Mouse (Mus musculus): ENCODE results near the gene Chn2.

Chn2 gene

DNA sequence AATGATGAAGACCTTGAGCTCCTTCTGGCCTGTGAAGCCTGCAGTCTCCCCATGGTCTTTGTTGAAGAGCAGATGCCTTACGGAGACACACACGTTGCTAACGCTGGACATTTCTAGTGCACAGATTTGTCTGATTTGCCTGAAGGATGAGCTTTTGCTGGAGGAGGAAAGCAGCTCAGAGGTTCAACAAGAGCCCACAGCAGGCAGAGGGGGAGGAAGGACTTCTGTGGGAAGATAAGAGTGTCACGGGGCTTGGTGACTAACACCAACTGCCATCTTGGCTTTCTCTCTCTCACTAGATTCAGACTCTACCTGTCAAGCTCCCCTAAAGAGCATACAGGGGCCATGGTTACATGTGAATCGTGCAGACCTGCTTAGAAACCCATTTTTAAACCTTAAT is 37.3 kb downstream of the Chn2 start:
- DNase-seq (ENCODE audit: low read depth) = no peak

DNA sequence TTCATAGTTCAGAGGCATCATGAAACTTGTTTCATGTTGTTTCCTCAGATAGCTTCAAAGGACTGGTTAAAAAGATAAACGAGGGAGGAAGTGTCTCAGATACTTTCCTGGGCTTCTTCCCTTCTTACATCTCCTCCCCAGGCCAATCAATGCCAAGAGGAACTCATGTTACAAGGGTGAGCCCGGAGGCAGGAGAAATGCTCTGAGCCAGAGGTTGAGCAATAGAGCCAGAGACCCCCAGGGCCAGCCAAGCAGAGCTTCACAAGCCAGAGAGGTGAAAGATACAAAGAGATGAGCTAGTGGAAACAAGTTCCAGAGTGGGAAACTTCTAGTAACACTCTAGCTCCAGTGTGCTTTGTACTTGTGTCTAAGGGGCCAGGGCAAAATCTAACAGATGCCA is 38.9 kb downstream of the Chn2 start:
- no peak for DNase-seq (ENCODE audit: low read depth)

DNA sequence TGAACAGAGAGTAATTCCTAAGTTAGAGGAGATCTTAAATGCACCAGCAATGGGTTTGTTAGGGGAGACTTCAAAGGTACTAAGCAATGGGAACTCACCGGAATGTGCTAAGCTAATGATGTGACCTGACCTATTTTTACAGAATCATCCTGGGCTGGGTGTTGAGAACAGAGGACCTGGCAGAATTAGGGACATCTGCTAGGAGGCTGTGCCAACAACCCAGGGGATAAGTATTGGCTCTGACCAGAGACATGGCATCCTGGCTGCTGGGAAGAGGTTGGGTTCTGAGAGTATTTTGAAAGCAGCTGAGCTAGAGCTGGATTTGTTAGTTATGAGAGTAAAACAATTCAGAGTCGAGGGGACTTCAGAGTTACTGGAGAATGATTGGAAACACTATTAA is 40.5 kb downstream of the Chn2 start:
- no peak for DNase-seq (ENCODE audit: low read depth)

DNA sequence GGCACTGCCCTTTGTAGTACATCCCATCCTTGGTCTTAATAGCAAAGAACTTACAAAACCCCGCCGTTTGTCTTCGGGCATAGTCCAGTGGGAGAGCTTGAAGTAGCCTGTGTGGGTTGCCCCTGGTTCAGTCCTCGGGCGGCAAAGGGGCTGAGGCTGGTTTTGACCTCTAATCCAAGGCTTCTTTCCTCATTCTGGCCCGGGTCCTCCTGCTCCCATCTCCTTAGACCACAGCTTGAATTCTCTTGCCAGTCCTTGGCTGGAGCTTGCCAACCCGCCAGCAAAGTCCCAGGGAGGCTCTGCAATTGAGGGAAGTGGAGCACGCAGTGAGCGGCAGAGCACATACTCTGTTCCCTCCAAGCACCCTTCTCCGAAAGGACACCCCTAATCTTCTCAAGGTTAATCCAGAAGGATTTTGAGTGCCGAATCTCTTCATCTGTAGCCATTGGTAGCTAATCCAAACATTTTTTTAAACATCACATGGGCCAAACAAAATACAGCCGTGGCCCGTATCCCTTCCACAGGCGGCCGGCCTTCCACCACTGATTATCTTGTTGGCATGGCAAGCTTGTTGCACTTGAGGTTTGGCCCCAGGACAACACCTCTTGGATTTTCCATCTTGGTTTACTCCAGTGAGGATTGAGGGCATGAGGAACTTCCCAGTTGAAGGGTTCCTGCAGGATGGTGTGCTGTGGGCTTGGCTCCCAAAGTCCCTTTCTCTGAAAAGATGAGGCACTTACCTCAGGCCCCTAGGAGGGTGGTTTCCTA is 41.3 kb downstream of the Chn2 start:
- no peak for DNase-seq (ENCODE audit: low read depth)

DNA sequence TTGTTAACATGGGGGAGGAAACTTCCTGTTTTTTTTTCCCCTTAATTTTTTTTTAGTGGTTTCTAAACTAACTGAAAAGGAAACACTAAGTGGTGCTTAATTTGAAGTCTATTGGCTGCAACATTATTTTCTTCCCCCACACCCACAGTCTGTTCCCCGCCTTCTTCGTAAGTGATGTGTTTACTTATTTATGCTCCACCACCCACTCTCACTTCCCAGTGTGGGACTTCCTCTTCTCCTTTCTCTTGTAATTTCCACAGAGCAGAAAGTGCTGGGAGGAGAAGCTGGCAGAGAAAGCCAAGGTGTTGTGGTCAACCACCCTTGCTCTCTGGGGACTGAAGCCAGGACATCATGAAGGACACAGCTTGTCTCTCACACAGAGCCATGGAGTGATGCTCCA is 43.2 kb downstream of the Chn2 start:
- DNase-seq (ENCODE audit: low read depth) = no peak

DNA sequence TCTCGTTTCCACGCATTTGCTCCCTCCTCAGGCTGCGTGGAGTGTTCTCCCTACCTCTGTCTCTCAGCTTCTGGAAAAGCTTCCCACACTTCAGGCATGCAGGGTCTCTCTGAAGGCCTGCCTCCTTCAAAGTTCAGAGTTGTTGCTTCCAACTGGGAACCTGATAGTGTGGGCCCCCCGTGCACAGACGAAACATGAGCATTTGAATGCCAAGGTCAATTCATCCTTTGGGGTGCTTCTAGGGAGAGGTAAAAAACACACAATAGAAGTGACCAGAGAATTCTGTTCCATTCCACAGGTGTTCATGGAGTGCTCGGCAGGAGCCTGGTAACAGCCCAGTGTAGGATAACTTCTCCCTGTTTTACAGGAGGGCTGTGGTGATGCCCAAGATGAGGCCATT is 44.7 kb downstream of the Chn2 start:
- no peak for DNase-seq (ENCODE audit: low read depth)

DNA sequence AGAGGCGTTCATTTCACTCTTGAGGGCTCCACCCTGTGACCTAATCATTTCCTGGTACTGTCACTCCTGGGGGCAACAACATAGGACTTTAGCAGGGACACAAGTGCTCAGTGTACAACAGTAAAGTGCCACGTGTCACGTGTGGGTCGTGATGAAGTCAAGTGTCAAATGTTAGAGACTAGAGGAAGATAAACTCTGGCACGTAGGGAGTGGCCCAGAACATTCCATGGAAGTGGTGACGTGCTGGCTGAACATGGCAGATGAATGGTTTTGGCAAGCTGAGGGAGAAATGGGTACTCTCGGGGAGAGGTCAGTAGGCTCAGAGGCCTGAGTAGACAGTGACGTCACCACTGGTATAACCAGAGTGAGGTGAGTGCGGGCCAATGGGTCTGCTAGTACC is 45.7 kb downstream of the Chn2 start:
- no peak for DNase-seq (ENCODE audit: low read depth)

DNA sequence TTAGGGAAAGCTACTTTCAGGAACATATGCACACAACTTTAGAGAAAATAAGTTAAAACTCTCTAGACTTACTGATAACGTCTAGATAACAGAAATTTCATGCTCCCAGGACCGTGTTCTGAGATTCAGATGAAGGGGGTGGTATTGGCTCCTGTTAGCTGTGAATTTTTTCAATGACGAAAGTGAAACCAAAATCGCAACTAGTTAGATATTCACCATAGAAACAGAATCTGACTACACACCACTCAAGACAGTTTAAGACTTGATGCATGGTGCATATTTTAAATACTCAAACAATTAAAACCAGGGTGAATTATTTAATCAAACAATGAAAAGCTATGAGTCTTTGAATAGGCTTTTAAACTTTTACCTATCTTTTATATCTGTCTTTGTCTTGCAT is 48.8 kb downstream of the Chn2 start:
- peak; percentile 78 for DNase-seq (ENCODE audit: low read depth)

DNA sequence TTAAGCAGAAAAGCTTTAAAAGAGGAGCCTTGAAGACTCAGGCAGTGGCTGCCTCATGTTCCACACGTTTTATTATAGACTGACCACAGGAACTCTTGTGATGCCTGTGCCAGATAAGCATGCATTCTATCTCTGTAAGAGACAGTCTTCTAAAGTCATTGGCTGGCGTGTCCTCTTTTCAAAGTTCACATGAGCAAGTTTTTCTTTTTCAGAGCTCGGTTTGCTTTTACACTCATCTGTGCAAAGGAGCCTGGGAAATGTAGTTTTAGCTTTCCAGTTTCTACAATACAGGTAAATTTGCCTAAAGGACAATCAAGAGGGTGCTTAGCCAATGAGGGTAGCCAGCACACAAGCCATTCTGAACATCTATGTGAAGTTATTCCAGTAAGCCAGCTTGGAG is 51.5 kb downstream of the Chn2 start:
- no peak for DNase-seq (ENCODE audit: low read depth)

DNA sequence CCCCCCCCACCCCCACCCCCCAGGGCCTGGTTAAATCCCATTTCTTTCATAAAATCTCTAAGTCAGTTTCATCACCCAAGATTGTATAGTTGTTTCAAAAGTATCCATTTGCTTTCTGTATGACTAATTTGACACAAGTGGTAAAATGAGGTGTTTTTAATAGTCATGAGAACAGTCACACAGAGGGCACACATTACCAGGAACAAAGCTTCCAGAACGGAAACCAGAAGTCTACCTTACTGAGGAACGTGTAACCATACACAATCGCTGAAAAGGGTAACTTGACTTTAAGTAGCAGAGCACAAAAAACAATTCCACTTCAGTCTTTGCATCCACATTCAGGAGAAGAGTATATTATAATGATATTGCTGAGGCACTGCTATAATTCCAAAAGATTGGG is 53.6 kb downstream of the Chn2 start:
- DNase-seq (ENCODE audit: low read depth) = peak; percentile 51

DNA sequence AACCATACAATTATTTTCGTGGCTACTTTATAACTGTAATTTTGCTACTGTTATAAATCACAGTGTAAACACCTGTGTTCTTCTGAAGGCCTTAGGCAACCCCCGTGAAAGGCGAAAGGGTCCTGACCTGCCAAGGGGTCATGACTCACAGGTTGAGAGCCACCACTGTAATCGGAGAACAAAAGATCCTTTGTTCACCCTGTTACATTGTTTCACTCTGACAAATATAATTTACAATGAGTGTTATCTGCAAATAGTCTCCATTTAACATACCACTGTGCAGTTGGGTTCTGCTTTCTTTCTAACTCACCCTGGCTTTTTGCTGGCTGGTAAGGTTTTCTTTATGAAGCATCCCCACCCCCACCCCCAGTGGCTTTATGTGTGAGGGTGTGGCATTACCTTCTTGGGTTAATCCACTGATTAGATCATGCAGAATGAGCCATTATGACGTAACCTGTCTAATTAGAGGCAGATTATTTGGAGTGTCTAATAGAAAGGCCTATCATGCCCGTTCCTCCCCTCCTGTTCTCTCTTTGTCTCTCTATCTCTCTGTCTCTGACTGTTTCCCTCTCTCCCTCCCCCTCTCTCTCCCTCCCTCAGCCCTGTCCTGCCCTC is 56.9 kb downstream of the Chn2 start:
- peak; percentile 49 for DNase-seq (ENCODE audit: low read depth)

DNA sequence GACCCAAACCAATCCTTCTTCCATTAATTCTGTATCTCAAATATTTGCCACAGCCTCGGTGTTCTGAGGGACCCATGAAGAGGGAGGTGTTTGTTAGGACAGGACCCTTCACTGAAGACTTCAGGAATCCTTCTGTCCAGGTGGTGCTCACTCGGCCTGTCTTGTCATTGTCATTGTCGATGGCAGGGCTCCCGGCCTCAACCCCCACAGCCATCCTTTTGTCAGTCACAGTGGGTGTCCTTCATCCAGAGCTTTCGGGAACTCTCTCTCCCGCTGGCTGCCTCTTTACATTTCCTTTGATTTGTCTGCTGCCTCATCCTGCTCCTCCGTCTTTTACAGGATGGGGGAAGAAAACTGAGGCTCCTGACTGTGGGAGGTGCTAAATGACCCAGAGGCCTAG is 57.5 kb downstream of the Chn2 start:
- no peak for DNase-seq (ENCODE audit: low read depth)

DNA sequence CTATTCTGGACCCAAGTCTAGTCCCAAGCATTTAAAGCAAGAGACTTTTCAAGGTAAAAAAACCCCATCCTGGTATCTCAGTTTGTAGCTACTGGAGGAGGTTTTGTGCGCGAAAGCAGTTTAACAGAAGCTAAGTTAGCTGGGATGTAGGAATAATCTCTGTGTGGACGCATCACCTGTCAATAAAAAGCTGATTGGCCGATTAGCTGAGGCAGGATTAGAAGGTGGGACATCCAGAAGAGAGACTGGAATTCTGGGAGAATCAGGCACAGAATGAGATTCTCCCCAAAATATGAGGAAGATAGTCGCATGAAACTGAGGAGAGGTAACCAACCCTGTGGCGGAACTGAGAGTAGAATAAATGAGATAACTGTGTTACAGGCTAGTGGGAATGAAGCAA is 59.0 kb downstream of the Chn2 start:
- no peak for DNase-seq (ENCODE audit: low read depth)

DNA sequence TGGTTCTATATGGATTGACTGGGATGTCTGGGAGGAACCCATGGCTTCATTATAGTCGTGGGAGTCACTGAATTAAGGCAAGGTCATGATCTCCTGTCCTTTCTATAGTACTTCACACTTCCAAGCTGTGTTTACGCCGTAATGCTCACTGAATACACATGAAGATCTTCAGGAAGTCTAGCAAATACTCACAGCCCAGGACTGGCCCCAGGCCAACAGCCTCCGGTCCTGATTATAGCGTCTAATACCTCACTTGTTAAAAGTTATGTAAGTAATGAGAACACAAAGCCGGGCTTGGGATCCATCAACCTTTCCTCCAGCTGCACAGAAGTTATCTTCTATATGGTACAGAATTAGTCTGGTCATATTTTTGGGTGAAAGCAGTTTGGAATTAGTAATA is 60.3 kb downstream of the Chn2 start:
- no peak for DNase-seq (ENCODE audit: low read depth)

DNA sequence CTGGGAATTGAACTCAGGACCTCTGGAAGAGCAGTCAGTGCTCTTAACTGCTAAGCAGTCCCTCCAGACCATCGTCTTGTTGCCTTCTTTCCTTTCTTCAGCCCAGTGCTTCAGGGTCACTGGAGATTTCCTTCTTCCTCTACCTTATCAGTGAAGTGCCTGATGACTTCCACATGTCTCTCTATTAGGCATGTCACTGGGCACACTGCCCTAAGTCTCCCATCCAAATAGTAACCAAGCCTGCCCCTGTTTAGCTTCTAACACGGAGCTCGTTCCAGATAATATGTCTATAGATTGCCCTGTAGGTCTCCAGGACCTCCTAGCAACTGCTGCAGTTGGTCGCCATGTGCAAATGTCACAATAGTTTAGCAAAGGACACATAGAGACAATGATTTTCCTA is 62.9 kb downstream of the Chn2 start:
- no peak for DNase-seq (ENCODE audit: low read depth)

DNA sequence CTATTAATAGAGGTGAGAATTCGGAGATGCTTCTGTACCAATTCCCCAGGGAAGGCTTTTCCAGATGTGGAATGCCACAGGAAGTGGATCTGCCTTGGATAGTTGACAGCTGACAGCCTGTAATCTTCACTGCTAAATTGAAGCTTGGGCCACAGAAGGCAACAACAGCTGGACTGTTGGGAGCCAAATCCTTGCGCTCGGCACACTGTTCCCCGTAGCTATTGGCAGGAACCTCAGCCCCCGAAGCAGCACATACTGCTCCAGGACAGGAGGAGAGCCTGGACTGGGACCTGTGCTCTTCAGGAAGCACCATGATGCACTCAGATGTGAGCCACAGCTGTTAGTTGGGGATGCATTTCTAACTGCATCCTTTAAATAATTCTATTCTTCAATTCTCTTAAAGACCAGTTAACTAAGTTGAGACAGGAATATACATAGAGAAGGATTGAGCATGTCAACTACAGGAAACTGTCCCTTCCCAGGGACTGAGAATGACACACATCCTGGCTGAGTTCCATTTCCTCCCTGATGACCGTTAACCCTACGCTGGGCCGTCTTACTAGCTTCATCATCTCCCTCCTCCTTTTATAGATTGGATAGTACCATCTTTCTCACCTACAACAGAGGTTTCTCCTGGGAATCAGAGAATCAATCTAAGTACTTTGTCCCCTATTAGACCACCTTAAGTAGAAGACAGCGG is 64.1 kb downstream of the Chn2 start:
- no peak for DNase-seq (ENCODE audit: low read depth)

DNA sequence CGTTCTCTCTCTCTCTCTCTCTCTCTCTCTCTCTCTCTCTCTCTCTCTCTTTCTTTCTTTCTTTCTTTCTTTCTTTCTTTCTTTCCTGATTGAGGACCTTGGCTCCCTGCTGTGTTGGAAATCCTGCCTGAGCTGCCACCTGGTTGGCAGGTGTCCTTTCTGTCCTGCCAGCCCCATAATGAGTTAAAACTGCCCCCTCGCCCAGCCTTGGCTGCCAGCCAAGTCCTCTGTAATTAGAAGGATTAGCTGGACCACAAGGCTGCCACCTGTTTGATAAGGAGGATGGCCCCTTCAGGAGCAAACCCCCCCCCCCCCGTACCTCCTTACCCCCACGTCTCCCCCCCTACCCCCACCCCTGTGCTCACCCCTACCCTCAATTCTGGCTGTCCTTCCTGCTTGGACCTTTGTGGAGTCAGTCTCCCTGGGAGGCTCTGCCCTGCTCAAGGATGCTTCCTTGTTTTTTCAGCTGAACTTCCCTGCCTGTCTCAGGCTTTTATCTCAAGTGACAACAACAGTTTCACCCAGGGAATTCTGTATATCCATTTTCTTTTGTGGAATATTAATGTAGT is 72.1 kb downstream of the Chn2 start:
- no peak for DNase-seq (ENCODE audit: low read depth)

DNA sequence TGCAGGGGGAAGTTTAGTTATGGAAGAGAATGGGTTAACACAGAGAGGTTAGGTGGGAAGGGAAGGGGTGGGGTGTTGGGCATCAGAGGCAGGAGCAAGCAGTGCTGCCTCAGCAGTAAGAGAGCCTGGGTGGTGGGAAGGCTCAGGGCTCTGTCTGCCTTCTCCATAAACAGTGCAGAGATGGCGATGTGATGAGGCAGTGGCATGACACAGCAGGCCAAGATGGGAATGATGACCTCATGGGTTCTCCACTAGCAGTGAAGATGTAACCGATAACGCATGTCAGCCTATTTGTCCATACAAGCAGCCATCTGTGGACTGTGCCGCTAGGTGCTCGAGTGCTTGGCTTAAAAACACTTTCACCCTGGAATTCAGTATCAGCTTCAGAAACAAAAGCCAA is 74.0 kb downstream of the Chn2 start:
- DNase-seq (ENCODE audit: low read depth) = no peak

DNA sequence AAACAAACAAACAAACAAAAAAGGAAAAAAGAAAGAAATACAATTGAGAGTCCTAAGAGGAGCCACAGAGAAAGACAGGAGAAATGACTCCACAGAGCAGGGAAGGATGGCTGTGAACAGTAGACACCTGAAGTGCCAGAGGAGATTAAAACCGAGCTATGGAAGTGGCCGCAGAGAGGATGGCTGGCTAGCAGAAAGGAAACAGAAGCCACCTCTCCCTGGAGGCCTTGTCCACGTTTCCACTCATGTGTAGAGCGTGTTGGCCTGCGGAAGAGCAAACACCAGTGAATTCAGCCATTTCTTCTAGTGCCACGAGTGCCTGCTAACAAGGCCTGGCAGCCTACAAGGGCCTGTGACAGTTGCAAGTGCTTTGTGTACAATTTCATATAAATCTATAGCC is 75.1 kb downstream of the Chn2 start:
- DNase-seq (ENCODE audit: low read depth) = no peak

DNA sequence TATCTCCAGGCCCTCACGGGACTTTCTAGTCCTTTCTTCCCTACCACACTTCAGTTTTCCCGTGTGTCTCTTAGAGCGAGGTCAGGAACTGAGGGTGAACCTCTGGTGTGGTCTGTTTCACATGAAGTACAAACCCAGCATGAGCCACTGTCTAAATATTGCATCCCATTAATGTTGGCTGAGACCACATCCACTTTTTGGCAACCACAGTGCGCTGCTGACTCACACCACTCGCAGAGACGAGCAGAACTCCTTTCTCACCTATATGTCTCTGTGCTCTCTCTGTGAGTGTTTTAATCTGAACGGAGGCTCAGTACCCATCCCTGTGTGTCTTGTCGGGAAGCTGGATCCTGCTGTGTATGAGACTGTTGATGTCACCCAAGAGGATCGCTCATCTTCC is 76.9 kb downstream of the Chn2 start:
- DNase-seq (ENCODE audit: low read depth) = no peak

DNA sequence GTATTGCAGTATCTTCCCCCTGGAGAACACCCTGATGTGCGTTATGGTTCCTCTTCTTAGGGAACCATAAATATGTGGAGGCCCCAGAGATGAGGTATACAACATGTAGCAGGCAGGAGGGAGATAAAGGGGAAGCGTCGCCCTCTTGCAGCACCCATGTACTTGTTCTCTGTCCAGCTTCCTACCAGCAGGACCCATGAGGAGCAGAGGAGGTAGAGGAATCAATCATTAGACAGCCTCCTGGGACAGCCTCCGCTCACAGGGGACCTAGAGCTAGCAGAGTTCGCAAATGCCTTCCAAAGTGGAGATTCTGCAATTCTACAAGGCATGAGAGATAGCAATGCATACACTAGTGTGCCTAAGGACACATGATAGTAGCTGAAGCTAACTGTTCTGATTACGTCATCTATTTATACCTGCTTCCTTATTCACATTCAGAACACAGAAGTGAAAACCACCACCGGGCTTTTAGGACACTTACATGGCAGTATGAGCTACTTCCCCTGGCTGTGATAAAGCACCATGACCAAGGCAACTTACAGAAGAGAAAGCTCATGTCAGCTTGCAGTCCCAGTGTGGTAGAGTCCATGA is 77.7 kb downstream of the Chn2 start:
- DNase-seq (ENCODE audit: low read depth) = no peak

DNA sequence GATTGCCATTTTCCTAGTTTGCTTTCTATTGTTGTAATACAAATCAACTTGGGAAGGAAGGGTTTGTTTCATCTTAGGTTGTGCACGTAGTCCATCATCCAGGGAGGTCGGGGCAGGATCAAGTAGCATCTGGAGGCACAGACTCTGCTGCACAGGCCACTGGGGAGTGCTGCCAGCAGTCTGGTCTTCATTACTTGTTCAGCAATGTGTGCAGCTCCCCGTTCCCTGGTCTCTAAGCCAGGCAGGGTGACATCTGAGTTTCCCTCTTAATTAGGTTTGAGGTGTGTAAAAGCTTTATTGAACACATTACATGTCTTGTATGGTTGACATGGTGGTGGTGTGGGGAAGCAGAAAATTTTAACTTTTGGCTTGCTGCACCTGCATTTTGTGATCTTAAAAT is 79.0 kb downstream of the Chn2 start:
- no peak for DNase-seq (ENCODE audit: low read depth)

DNA sequence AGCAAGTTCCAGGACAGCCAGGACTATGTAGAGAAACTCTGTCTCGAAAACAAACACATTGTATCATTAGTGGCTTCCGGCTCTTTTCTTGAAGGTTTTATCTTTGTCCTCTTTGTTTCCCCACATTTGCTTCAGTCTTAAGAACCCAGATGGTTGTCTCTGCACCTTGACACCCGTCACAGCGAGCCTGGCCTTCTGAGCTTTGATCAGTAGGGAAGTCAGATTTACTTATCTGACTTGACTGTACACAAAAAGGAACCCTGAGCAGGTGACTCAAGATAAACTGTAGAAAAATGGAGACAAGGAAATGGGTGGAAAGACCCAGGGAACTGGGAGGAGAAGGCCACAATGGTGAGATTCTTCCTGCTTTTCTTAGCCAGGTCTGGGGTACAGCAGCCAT is 79.5 kb downstream of the Chn2 start:
- peak; percentile 18 for DNase-seq (ENCODE audit: low read depth)

Data from induced T-regulatory cell, adult 2 months (primary cell).